8 mouse cellular contexts compared by ENCODE assay signal in genomic region chr5:88675443-88676387, GRCm38 (mm10). TPM values are rescaled to one million over a fixed set of nuclear protein-coding genes. Genes with fewer than 3 reads are reported as not detected.
DNase-seq lines count a peak whose midpoint lies in the region; ATAC-seq and TF ChIP-seq lines count a peak whose summit lies in the region.

Grsf1 (minus strand) TSS chr5:88676171.

- intact Hi-C loops in heart, postnatal 36 days (cut with DNase I): loop anchor here (2.0 to 5.0 kb wide), 3 partner anchors 41 to 108 kb away; partner anchors contain the start of gene Rufy3

- H3K9me3 ChIP-seq in ES-E14 (ENCODE audit: control insufficient read depth, insufficient read depth, low read depth, low read length): no peaks in the 10 kb centered on the region
- H3K9me3 ChIP-seq in forebrain, embryonic 16.5 days (ENCODE audit: control insufficient read depth, low read length): no peaks in the 10 kb centered on the region
- no peaks in the 10 kb centered on the region for H3K9me3 ChIP-seq in lung, embryonic 15.5 days

- H3K27ac ChIP-seq in ES-E14 (ENCODE audit: insufficient read depth, low read depth, low read length, poor library complexity, severe bottlenecking): peak within 1 kb of the TSS; percentile 74
- peak within 1 kb of the TSS; percentile 95 for H3K27ac ChIP-seq in forebrain, embryonic 16.5 days (ENCODE audit: low read length)
- H3K27ac ChIP-seq in lung, embryonic 15.5 days: peak within 1 kb of the TSS; percentile 99

- peak; percentile 83 for DNase-seq in ES-E14 (ENCODE audit: low read depth, low spot score)
- DNase-seq in cerebellum, adult 11-12 months: peak; percentile 95
- DNase-seq in heart, postnatal 36 days: peak; percentile 87 to 90
- peak; percentile 73 to 82 for DNase-seq in layer of hippocampus, adult 8-10 months (ENCODE audit: low spot score in 2 of 2)
- DNase-seq in ovary, adult 18-20 months (ENCODE audit: low spot score): peak; percentile 86
- DNase-seq in thymus, postnatal 0 days (ENCODE audit: low spot score): peak; percentile 91

- ATAC-seq in forebrain, embryonic 16.5 days: peak; percentile 89
- peak; percentile 94 for ATAC-seq in lung, embryonic 15.5 days (ENCODE audit: borderline replicate concordance, extremely low read depth, low FRiP score, low TSS enrichment)

- under 1% methylated on average over 108 of the region's 127 CpGs for WGBS in forebrain, embryonic 16.5 days
- under 1% methylated on average over 104 of the region's 127 CpGs for WGBS in lung, embryonic 15.5 days

- H3K4me2 ChIP-seq in forebrain, embryonic 16.5 days (ENCODE audit: low read length): peak within 1 kb of the TSS; percentile 81
- peak within 1 kb of the TSS; percentile 75 for H3K4me2 ChIP-seq in lung, embryonic 15.5 days

- no peaks in the 10 kb centered on the region for H3K27me3 ChIP-seq in forebrain, embryonic 16.5 days (replicated peaks; ENCODE audit: control insufficient read depth, insufficient read depth, low read length)
- H3K27me3 ChIP-seq in lung, embryonic 15.5 days: no peaks in the 10 kb centered on the region

- peaks cover 9 to 17% of the 10 kb centered on the region in 2 experiments for H3K4me1 ChIP-seq in ES-E14 (ENCODE audit: control insufficient read depth in 2 of 2, insufficient read depth in 2 of 2, low read length in 2 of 2, poor library complexity in 1 of 2)
- peaks cover 16% of the 10 kb centered on the region for H3K4me1 ChIP-seq in forebrain, embryonic 16.5 days (replicated peaks; ENCODE audit: control insufficient read depth, insufficient read depth, low read length)
- H3K4me1 ChIP-seq in lung, embryonic 15.5 days: peaks cover 11% of the 10 kb centered on the region; the same call in 1 of the 2 replicates

- peak within 1 kb of the TSS; percentile 95 to 98 for H3K4me3 ChIP-seq in ES-E14 (ENCODE audit: insufficient read depth in 1 of 2, low read depth in 1 of 2, low read length in 2 of 2, poor library complexity in 1 of 2, severe bottlenecking in 1 of 2)
- peak within 1 kb of the TSS; percentile 99 for H3K4me3 ChIP-seq in forebrain, embryonic 16.5 days (replicated peaks; ENCODE audit: low read length)
- H3K4me3 ChIP-seq in lung, embryonic 15.5 days: peak within 1 kb of the TSS; percentile 99

- peaks cover 7% of the 10 kb centered on the region; the same call in 1 of the 2 replicates for H3K36me3 ChIP-seq in ES-E14 (ENCODE audit: control insufficient read depth, insufficient read depth, low read length, poor library complexity, severe bottlenecking)
- no peaks in the 10 kb centered on the region for H3K36me3 ChIP-seq in forebrain, embryonic 16.5 days (ENCODE audit: control insufficient read depth, insufficient read depth)
- peaks cover 14% of the 10 kb centered on the region for H3K36me3 ChIP-seq in lung, embryonic 15.5 days

- peak within 1 kb of the TSS; percentile 94 for H3K9ac ChIP-seq in ES-E14 (ENCODE audit: insufficient read depth, low read depth, low read length, poor library complexity, severe bottlenecking)
- H3K9ac ChIP-seq in forebrain, embryonic 16.5 days (replicated peaks; ENCODE audit: low read depth, low read length): peak within 1 kb of the TSS; percentile 95
- H3K9ac ChIP-seq in lung, embryonic 15.5 days: peak within 1 kb of the TSS; percentile 97

- in situ Hi-C loops in ES-E14 (cut with MboI; ENCODE audit: low sequenced_read_pairs in 2 of 2, unreplicated experiment in 2 of 2): no loop called here

TF ChIP-seq in ES-E14, 5 proteins besides CTCF, POLR2A, EP300 and RAD21:
- TF ChIP-seq ZC3H11A (IDR thresholded peaks at IDR 0.05; ENCODE audit: borderline replicate concordance, low read depth, low read length) (no peak), HCFC1 (IDR thresholded peaks at IDR 0.05; ENCODE audit: borderline replicate concordance, insufficient read depth, low read length) (peak; percentile 13; the same call in 1 of the 2 replicates), CHD2 (IDR thresholded peaks at IDR 0.05; ENCODE audit: low read depth, low read length) (no peak)

RNA-seq across cellular contexts. Expression of gene Grsf1, which starts in this region (rescaled TPM):
- total RNA-seq in ES-E14 (2012; rRNA removed): 37.7 and 54.2 TPM in 2 replicates
- polyA plus RNA-seq in forebrain, embryonic 16.5 days (2015; fragmentation: Nextera tagmentation; extraction: Ambion mirVana): 62.9 and 66.5 TPM in 2 replicates
- total RNA-seq in heart, postnatal 36 days (2021): 100 to 1,000 TPM; 208 to 215 TPM
- total RNA-seq in layer of hippocampus, adult 8-10 months (2022): 100 to 1,000 TPM in 1 of 4 experiments, 10 to 100 TPM in 3; 90.0 to 103 (median 94.6) TPM
- 59.4 and 62.5 TPM in 2 replicates for polyA plus RNA-seq in lung, embryonic 15.5 days (2015; fragmentation: Nextera tagmentation; extraction: Ambion mirVana)
- polyA plus RNA-seq in thymus, postnatal 0 days (2015; fragmentation: Nextera tagmentation; extraction: Ambion mirVana): 43.5 and 46.0 TPM in 2 replicates

Comparison
In these comparisons a context has a peak if more than half of its experiments do, and no peak if none do; other contexts are left out.
1. Peak in every context shown above with its lines: DNase-seq, ATAC-seq, H3K4me3 ChIP-seq and H3K27ac ChIP-seq.